Mouse (Mus musculus) embryo, embryonic 9.5 days (tissue): ENCODE data around the gene Rad51b.

Experiments used
- DNase-seq: peaks from one replicate; pipeline ENCODE4 v3.0.0-alpha.2; 2017; ENCODE audit errors: extremely low spot score

The Rad51b gene

DNA sequence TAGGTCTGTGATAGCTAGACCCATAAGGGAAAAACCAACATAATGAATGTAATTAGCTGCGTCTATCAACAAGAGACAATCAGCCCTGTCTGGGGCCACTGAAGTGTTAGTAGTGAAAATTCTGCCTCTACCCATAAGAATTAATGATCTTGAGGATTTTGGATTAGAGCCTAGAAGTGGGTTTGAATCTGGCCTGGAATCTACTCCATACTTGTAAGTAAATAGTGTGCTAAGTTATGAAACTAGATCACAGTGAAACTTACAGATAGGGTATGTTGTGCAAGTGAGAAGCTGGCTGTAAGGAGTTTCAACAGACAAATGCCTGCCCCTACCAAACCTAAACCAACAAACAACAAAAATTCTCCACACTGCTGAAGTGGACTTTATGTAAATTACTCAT, 83.1 kb downstream of the Rad51b start:
- DNase-seq: no peak

DNA sequence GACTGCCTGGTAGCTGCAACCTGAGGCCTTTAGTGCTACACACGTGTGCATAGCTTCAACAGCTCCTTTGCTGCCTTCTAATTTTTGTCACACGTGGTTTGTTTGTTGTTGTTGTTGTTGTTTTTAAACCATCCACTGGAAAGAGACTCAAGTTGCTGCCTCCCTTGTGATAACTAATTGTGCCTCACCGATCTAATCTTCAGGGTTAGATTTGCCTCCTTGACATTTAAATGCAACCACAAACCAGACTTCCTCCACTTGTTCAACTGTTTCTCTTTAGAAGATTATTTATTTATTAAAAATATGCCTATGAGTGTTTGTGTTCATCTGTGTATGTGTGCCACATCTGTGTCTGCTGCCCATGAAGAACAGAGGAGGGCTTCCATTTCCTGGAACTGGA, 84.4 kb downstream of the Rad51b start:
- DNase-seq: no peak

DNA sequence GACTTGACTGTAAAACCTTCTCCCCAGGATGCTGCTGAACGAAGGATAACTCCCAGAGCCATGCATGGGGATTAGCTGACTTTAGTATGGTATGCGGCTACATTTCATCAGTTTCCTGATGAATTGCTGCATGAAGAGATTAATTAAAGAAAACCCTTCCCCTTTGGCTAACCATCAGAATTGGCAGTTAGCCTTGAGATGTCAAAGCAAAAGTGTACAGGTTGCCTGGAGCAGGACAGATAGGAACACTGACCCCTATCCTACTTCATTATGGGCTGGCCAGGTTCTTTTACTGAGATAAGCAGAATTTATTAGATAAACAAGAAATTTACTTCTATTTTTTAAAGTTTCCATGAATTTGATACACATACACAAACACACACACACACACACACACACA, 85.3 kb downstream of the Rad51b start:
- no peak for DNase-seq

DNA sequence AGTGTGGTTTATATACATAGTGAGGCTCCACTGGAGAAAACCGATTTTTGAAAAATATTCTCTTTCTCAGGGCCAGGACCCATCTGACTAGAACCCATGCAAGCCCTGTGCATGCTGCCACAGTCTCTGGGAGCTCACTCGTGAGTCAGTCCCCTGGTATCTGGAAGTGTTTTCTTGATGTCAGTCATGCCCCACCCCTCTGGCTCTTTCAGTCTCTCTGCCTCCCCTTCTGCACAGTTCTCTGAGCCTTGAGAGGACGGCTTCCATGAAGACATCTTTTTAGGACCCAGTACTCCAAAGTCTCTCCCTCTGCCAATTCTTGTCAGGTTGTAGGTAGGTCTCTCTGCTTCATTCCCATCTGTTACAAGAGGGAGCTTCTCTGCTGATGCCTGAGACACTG, 86.5 kb downstream of the Rad51b start:
- no peak for DNase-seq

DNA sequence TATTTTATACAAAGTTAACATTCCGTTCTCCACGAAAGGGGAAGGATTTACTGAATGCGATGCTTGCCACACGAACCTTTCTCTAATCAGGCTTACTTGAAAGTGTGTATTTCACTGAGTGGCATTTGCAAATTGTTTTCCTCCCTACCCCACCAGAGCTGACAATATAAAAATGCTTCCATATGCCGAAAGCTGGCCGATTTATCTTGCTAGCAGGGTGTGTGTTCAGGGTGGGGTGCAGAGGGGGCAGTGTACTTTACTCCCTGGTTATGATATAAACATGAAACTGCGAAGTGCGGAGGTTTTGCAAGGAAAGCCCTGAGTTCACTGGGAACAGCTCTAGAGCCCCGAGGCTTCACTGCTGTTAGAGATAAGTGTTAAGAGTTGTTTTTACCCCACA, 87.7 kb downstream of the Rad51b start:
- no peak for DNase-seq

DNA sequence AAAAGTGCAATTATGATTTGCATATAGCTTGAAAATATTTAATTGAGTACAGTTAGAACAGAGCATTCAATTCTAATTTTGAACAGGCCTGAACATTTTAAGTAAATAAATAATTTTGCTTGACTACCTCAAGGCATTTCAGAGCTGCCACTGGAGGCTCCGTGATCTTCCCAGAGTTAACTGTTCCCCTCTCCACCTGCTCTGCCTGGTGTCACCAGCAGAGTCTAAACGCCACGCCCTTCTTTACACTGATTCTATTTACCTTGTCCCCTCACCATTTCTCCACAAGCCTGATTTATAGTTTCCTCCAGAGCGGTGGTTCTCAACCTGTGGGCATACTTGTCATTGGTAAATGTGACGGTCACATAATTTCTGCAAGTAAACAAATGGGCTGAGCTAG, 88.1 kb downstream of the Rad51b start:
- DNase-seq: no peak

DNA sequence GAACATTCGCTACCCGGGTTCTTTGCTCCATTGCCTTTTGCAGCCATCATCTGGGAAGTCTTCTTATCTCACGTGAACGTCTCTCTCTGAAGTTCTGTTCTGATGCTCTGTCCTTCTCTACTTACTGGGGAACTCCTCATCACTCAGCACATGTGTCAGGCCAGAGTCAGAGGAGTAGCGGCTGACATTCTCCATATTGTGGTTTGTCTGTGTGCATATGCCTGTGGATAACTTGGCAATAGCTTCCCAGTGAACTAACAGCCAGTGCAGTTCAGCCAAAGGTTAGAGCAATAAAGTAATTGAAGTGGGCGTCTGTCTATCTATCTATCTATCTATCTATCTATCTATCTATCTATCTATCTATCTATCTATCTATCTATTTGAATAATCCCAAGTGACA, 90.8 kb downstream of the Rad51b start:
- DNase-seq: no peak

DNA sequence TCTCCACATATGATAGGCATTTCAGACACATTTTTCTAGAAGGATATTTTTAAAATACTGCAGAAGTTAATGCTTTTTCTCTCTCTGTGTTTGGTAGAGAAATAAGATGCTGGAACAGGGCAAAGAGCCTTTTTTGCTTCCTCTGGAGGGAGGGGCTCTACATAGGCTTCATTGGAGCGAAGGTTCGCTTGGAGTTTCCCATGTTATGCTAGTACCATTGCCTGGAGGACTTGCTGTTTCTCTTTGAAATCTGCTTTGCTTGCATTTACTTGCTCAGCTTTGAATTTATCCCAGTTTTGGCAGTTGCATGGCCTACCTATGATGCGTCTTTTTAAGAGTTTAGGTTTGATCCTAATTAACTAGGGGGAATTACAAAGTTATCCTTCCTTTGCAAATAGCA, 92.2 kb downstream of the Rad51b start:
- no peak for DNase-seq

DNA sequence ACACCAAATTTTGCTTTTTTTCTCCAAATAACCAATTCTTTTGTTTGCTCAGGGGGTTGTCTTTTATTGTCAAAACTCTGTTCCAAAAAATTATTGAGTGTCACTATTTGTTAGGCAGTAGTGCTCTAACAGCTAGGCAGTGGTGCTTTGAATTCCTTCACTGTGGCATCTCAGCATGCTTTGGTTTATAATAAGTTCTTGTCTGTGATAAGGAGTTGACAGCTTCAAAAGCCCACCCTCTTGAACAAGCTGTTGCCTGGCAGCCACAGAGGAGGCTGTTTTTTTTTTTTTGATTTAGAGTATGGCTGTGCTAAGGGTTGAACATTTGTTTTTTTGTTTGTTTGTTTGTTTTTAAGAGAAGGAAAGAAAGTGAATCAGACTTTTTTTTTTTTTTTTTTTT, 92.9 kb downstream of the Rad51b start:
- no peak for DNase-seq

DNA sequence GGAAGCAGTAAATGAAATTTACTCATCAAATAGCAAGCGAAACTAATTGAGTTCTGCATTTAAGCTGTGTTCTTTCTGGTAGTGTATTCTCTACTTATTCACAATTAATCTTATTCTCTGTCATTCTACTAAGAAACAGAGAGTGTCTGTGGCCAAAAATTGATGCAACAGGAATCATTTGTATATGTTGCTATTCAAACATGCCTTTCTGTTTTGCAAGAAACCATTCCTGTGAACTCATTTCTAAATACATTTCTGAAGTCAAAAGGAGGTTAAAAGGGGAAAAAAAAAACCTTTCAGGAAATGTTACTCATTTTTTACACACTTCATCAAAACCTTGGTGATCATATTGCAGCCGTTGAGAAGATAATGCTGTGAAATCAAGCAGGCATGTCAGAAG, 96.6 kb downstream of the Rad51b start:
- no peak for DNase-seq

DNA sequence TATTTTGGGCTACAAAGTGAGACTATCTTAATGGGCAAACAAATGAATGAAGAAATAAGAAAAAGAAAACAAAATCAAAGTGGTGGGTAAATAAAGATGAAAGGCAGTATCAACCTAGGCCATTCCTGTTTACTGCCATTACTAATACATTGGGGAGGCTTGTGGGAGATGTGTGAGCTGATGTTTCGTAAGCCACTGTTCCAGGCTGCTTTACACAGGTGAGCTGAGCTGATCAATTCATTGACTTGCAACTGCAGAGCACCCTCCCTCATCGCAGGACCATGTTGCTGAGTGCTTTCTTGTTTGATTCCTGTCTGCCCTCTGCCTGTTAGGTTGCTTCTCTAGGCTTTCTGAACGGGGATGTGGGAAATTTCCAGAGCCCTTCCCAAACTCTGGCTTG, 106.9 kb downstream of the Rad51b start:
- no peak for DNase-seq

DNA sequence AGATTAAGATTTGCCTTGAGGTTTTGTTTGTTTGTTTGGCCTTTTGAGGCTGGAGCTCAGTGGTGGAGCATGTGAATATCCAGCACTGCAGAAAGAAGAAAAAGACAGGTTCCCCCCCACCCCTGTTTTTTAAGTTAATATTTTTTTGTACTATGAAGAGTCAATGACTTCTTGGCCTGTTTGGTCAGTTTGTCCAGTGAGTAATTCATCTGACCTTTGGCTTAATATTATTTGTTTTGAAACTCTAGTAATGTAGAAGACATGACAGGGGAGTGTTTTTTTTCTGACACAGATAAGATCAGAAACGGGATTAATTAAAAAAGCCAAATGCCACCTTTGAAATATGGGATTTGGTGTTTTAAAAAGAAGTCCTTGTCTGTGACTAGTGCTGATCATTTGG, 107.4 kb downstream of the Rad51b start:
- DNase-seq: no peak

DNA sequence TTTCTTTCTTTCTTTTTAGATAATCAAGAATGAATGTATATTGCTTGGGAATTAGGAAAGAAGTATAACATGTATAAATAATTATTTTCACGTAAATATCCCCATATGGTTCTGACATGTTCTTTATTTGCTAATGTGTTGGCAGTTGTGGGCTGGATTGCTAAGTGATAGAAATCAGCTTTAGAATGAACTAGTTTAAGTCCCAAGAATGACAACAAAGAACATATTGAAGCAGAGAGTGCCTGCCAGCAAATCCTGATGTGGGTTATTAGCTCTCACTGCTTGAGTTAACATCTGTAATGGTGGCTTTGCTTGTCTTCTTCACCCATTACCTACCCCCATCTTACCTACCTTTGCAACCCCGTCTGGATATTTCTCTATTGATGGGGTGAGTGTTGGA, 111.6 kb downstream of the Rad51b start:
- no peak for DNase-seq

DNA sequence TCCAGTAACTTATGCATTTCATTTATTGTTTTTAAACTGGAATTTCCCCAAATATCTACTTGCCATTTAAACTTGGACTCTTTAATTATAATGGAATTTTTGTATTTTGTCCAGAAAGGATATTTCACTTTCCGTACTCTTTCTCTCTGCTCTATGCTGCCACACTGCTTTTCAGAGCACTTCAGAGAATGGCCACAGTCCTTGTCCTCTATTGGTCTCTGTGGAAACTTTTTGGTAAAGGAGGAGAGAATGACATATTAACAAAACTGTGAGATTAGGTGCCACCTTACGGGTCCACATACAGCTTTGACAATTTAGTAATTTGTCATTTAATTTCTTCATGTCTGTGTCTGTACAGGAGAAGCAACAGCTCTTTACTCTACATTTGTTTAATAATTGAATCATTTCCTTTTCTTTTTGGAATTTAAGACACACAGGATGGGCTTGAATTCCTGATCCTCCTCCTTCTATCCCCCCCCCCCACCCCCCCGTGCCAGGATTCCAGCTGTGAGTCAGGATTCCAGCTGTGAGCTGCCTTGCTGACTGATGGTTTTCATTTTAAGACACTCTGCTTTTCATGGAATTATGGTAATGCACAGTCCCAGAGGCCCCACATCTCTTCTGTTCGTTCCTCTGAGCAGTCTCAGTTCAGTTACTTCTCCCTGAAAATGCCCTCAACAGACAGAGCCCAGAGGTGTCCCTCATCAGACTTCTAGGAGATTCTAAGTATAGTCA, 112.2 kb downstream of the Rad51b start:
- no peak for DNase-seq

DNA sequence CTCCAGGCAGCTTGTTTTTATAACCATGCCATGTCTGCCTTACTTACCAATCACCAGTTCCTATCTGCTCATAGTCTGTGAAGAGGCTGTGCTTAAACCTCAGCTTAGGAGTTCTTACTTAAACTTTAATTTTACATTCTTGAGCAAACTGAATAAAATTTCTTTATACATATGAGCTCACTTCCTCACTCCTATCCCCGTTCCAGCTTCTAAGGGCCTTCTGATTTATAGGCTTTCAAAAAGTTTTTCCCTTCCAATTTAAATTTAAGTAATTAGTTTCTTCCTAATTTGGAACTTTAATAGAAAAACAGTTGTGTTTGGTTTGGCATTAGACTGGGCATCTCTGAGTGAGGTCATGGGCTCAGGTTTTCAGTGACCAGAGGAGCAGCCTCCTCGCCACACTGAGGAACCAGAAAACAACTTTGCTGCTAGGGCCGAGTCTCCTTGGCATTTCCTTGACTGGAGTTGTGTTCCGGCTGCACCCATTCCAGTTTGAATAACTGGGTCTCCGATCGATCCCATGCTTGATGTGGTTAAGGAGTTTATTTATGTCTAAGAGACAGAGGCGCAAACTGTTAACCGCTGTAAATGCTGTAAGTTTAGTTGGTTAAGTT, 115.9 kb downstream of the Rad51b start:
- DNase-seq: no peak

DNA sequence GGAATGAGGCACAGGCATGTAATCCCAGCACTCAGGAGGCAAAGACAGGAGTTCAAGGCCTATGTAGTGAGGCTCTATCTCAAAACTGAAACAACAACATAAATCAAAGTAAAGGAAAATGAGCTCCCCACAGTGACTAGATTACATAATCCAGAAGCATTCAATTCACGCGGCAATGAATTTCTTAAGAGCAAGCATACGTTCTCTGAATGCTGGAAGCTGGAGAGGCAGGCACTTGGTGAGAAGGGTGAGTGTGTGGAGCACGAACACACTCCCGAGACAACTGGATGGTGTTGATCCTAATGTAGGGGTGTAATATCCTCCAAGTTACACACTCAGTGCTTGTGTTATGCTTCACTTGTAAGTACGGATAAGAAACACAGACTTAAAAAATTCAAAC, 120.3 kb downstream of the Rad51b start:
- DNase-seq: no peak

DNA sequence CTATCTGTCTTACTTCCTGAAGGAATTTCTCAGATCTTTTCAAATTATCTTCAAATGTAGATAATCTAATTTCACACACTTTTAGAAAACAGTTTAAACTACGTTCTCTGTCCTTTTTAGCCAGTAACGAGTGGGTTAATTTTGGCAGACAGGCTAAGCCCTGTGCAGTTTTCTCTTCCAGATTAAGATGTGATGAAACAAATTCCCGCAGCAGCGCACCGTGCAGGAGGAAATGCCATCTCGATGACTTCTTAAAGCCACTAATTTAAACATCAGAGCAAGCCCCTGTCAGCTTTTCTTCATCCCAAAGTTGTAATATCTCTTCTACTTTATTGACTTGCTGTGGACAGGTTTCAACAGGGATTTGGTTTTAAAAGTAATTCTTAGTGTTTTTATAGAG, 123.5 kb downstream of the Rad51b start:
- DNase-seq: no peak

DNA sequence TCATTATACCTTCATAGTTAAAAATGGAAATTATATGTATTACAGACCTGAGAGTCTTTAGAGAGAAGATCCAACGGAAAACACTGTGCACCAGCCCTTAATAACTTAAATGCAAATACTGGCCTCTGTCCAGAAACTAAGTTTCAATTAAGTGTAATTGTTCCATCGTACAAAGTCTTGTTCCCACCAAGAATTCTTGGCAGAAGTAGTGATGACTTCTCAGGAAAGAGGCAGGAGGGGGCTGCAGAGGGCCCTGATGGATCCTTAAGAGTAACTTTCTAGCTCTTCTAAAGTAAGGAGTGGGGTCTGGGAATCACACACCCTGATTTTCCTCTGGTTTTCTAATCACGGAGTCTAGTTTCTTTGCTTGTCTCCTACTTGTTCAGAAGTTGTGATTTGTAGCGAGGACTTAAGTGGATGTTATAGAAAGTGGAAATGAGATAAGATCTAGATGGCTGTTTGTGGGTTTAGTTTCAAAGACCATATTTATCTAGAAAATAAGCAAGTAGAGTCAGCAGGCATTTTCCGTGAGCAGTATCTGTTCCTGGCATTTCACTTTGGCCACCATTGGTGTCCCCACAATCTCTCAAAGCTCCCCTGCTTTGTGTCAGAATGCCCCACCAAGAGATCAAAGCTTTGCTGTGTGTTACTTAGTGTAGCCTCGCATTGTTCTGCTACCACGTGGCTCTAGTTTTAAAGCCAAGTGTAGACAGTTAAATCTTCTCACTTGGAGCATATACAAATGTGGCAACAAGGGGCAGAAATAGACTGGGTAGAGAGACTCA, 132.6 kb downstream of the Rad51b start:
- DNase-seq: no peak

DNA sequence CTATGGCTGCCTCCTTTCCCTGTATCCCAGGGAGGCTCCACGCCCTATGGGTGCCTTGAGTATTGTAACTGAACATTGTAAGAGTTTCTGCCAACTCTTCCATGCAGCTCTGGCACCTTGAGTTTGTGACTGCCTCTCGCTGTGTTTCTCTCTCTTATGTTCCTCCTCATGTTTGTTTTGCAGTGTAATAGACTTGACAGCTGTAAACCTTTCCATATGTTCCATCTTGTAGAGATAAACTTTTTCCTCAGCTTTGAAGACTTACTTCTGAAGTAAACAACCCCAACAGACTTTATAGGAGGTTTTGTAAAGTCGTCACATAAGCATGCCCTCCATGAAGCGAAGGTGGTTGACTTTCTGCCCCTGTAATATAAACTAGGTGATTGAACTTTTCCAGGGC, 134.1 kb downstream of the Rad51b start:
- no peak for DNase-seq

DNA sequence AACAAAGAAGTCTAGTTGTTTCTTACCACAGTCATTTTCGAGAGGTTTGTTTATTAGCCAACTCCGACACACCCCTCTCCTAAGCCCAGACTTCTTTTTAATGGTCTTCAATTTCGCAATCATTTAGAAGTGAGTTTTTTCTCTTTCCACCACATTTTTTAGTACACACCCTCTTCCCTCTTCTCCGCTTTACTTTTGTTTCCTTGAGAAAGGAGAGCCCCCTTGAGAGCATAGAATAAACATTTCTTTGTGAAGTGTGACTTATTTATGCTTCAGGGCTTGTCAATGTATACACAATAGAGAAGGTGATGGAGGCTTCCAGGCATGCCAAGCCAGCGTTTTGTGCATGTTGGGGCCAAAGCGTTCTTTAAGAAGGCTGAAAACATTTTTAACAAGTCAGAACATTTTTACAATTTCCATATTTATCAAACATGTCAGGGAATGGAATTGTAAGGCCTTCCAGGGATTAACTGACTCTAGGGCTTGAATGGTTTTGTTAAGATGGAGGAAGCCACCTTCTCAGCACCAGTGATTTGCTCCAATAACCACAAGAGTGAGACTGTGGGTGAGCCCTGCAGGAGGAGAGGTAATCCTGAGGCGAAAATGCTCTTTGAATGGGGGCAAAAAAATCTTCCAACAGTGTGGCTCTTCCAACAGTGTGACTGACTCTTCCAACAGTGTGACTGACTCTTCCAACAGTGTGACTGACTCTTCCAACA, 136.8 kb downstream of the Rad51b start:
- DNase-seq: no peak

DNA sequence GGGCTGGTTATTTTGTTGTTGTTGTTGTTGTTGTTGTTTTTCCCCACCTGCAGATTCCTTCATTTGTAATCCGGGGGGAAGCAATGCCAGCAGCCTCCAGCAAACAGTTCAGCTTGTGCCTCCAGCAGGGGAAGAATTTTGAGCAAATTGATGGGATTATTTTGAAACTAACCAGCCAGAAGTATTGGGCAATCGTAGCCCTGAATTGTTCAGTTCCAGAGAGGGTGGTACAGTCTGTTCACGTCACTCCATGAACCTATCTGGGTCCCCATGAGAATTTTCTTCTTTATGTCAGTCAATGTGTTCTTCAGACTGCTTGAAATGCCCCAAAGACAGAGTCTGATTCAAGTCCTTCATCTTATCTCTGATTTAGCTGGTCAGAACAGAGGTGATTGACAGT, 138.4 kb downstream of the Rad51b start:
- no peak for DNase-seq

DNA sequence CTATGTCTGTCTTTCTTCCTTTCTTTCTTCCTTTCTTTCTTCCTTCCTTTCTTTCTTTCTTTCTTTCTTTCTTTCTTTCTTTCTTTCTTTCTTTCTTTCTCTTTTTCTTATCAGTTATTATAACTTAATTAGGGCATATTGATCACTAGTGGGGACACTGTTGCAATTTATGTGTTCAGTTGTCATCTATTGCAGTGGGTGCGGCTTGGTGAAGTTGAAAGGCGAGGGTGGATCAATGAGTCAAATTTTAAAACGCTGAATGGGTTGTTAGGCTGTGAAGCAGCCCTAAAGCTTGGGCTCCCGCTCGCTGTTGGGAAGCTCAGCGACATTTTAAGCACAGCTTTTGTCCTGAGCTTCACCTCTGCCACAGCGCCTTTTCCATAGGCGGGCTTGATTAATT, 139.0 kb downstream of the Rad51b start:
- no peak for DNase-seq

DNA sequence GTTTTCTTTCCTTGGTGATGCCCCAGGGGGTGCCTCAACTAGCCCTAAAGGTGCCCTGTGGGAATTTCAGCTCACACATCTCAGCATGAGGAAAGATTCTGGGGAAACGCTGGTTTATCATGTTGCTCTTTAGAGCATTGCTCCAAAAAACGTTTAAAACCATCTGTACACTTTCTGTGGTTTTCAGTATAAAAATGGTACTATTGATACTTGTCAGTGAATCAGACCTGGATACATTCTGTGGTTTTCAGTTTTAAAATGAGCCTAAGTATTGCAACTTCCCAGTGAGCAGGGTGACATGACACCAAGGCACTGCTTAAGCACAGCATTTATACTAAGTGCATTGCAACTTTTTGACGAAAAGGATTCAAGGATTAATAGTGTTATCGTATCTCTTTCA, 139.8 kb downstream of the Rad51b start:
- no peak for DNase-seq
